Mouse (Mus musculus) lung, postnatal 4 days (tissue): Measurements from ENCODE around the gene Vmn1r217.
"Not testable (repeated sequence)": the region's sequence is repeated elsewhere in the genome, so short reads cannot be mapped to it uniquely, and the experiment has no call there.

Experiments
- DNase-seq, 2 experiments: peaks; one replicate each; pipeline ENCODE4 v3.0.0; 2021

The Vmn1r217 gene

DNA sequence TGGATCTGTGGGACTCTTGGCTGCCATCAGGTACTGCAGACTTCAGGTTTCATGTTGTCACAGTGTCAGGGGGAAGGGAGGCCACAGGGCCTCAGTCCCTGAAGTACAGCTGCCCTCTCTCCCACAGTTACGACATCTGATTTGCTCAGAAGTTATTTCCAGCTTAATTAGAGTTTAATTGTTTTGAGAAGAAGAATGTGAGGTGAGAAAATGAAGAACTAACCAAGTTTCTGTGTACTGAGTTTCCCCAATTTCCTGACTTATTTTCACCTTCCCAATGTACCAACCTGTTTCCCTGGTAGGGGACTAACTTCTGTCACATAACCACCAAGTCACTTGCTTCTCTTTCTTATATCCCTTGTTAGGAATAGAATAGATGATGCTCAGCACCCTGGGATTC lies at the start of gene Vmn1r217:
Vmn1r217 (minus strand) TSS at position 101 of the 400 bp plus-strand sequence.
- DNase-seq, result not testable (repeated sequence)

DNA sequence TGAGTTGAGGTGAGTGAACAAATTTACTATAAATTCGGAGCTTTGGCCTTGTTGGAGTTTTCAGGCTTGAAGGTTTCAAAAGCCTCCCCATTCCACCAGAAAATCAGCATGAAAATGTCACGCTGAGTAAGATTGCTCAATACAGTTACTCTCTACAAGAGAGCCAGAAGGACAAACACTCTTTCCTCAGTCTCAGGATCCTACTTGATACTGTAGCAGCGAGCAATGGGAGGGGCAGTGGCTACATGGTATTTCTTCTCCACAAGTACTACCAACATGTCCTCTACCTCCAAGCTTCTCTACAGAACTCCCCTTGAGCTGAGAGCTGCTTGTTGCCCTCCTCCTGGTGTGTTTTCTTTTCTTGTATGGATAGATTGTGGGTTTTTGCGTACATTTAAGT lies 48.4 kb upstream of the Vmn1r217 start:
- not testable (repeated sequence) for DNase-seq

DNA sequence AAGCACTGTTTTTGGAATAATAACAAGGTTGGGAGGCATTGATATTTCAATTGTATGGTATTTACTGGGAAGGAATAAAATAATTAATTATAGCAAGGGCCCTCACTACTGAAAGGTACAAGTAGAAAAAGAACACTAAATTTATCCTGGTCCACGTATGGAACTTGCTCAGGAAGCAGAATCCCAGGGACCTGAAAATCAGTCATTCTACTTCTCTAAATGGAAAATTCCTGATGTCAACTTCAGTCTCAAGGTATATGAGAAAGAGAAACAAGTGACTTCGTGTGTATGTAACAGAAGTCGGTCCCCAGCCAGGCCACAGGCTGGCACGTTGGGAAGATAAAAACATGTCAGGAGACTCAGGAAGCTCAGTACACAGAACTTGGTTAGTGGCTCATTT lies 41.0 kb upstream of the Vmn1r217 start, which contains the start of gene Vmn1r219:
Vmn1r219 (plus strand) TSS at position 301 of the 400 bp plus-strand sequence.
- DNase-seq, result no peak

DNA sequence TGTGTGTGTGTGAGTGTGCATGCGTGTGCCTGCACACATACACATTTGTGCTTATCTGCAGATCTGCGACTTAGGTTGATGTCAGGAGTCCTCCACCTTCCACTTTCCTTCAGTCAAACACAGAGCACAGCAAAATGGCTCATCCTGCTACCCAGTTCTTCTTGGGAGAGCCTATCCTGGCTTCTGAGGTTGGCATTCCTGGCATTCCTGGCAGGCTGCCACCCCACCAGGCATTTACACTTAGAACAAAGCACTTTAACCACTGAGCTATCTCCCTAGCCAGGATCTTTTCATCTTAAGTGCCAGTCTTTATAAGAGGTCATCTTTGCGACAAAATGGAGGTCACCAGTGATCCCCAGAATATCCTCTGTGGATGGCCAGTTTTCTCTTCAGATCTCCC lies 39.8 kb upstream of the Vmn1r217 start:
- DNase-seq, result peak in 1 of 2 experiments; percentile 27

DNA sequence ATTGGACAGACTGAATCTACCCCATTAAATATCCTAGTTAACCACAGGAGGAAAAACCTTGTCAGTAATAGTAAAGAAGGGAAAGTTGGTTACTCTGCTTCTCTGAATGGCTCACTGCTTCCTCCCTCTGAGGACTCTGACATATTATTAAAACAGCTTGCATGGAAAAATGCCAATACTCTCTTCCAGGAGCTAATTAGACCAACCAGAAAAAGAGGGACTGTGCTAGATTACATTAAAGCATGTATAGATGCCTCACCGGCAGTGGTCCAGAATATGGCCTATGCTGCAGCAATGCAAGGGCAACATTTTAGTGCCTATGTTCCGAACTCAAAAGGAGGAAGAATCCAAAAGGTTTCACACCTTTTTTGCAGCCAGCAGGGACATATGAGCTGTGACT lies 20.9 kb upstream of the Vmn1r217 start:
- no peak for DNase-seq

DNA sequence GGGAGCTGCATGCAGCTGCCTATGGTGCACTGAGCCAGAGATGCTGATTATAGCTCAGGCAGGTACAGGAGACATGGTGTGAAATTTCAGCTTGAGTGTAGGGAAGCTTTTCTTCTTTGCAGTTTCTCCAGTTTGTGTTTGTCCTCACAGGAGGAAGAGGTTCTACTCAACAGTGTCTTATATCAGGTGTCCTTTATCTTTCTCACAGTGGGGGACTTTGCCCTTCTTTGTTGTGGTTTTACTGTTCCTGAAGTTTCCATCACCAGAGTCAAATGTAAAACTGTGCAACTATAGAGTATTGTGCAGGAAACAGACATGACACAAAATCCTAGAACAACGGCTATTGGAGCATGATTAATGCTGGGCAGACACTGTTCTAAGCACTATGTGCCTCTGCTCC lies 15.5 kb upstream of the Vmn1r217 start:
- DNase-seq, result no peak

DNA sequence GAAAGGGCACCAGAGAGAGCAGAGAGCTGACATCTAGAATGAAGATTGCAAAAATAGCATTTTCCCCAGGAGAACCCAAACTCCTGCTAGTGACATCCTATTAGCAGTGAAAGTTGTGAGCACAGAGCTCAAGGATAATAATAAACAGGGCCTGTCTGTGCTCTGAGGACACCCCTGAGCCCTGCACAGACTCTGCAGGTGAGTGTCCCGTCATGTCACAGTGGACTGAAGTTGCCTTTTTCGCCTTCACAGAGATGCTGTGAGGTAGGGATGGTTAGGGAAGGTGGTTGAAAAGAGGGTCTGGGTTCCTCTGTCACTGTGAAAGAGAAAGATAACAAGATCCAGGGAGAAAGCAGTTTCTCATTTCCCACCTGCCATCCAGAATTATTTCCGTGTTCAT lies 15.1 kb upstream of the Vmn1r217 start, which contains the start of gene Vmn1r218:
Vmn1r218 (plus strand) TSS at position 57 of the 400 bp plus-strand sequence.
- no peak for DNase-seq

DNA sequence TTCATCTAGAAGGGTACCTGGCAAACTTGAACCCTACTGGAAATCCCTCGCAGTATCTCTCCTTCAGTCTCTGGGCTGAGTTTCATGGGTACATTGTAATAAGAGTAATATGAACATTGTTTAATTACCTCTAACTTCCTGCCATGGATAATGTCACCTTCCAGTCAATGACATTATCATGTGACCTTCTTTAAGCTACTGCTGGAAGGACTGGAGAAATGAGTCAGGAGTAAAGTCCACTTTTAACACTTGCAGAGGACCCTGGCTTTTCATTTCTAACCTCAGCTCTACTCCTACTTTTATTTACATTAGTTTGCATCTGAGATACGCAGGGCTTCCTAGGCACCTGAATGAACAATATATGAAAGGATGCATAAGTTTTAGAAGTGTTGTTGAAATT lies 2.6 kb upstream of the Vmn1r217 start:
- no peak for DNase-seq

DNA sequence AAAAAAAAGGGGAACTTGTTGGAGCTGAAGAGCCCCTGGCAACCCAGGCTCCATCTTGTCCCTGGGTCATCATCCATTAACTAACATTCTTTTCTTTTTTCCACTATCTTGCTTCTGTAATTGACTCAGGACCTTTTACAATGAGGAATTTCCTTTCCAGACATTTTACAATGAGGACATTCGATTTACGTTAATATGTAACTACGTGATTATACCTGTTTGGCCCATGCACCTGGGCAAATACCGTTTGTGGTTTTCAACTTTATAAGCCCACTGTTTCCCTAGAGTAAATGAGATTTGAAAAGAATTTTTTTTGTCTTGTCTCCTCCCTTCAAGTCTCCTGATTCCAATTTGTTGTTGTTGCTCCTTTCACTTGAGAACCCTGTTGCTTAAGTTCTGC lies 23.6 kb downstream of the Vmn1r217 start:
- DNase-seq, result no peak

DNA sequence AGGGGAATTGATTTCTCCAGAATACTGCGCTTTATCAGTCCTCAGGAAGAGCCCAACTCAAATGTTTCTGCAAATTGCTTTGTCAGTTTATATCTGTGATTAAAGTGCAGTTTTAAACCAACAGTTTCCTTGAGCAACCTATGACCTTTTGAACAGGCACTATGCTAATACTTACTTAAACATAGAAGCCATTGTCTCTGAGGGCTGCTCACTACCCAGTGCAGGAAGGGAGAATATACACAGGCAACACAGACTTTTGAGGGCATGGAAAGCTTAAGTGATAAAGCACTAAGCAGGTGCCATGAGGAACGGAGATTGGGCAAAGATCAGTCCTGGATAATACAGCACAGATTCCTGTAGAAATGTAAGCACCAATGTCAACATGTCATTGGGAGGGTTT lies 48.7 kb downstream of the Vmn1r217 start:
- no peak for DNase-seq

DNA sequence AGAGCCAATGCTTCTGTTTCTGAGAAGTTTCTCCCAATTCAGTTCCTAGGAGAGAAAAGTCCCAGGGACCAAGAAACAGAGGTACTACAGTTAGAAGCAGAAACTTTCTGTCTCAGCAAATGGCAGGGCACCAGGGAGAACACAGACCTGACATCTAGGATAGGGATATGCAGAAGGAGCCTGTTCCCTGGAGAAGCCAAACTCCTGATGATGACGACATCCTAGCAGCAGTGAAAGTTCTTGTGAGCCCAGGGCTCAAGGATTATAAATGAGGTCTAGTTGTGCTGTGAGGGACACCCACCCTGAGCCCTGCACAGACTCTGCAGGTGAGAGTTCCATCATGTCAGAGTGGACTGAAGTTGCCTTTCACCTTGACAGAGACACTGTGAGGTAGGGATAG lies 50.3 kb downstream of the Vmn1r217 start, which contains the start of gene Vmn1r215:
Vmn1r215 (plus strand) TSS at position 301 of the 400 bp plus-strand sequence.
- DNase-seq, result no peak

DNA sequence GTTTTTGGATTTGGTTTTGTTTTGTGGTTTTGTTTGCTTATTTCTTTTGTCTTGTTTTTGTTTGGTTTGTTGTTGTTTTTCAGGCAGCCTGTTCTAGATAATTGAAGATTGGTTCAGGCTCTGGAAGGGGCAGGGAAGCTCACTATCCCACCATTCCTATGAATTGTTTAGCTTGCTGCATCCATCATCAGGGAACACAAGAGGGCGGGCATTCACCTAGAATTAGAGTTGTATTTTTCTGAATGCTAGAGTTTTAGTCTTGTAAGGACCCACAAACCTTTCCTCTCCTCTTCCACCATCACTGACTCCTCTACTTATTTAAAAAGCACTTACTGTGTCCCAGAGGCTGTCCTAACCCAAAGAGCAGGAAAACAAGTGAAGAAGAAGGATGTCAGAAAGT lies 60.2 kb downstream of the Vmn1r217 start:
- DNase-seq, result no peak
